Mouse (Mus musculus) R1 (cell line): ENCODE measurements at regions not wholly inside any gene's neighbourhood (a gene's known extent, or its start where the extent isn't known, plus 50 kb on each side); places are given as distances from the start of the nearest gene placed in this dataset.

Experiments used
- DNase-seq: peaks from one replicate; pipeline ENCODE4 v3.0.0-alpha.2; 2018; ENCODE audit warnings: low read depth, low spot score

DNA sequence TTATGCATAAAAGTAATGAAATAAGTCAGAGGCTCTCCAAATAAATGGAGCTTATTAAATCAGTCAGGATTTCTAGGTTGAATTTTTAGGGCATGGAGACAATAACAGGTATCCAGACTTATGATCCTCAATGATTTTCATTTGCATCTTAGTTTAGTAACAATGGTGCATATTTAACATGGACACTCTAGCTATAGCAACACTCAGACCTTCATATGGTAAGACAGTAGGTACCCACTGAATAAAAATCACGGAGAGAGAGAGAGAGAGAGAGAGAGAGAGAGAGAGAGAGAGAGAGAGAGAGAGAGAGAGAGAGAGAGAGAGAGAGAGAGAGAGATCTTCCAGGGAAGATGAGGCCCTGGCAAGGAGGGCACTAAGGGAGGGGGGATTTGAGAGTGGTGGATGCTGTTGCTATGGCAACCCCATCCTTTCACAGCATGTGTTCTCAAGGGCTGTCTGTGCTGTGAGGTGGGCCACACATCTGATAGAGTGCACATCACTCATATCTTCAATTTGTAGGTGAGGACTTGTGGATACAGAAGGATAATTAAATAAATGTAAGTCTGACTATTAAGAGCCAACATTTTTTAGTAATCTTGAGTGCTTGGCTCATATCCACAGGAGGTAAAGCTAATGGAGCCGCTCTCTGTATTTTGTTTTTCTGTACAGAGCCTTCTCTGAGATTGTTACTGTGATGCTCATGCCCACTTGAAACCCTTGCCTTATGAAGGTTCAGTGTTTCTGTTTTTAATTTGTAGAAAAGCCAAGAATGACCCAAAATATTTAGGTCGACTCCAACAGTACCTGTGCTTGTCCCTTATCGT, 227.7 kb downstream of the Otor start:
- no peak for DNase-seq

DNA sequence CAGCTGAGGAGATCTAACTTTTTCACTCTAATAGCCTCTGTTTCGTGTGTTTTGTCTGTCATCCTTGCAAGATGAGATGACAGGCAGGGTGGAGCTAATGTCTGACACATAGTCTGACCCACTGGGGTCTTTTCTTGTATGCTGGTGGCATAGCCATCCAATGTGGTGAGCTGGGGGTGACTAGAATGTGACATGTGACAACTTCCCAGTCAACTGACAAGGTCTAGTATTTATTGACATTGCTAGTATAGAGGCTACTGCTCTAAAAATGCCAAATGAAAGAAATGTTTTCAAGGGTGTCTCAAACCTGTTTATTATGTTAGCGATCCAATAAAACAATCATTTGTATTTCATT, 228.3 kb downstream of the Otor start:
- DNase-seq: no peak

DNA sequence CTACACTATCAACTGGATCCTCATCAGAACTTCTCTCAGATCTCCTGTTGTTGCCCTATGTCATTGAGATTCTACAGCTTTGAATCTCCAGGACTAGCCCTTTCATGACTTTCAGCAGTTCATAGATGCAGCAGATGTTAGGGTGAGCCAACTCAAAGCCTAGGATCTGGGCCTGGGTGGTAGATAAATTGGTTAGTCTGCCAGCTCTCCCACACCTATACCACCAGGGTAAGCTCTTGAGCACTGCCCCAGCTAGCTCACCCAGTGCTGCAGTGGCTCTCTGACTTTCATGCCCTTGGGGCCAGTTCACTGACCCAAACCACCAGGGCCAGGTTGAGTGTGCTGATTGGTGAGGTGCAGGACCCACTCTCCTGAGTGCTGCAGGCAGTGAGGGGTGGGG, 220.5 kb upstream of the Pcsk2 start:
- no peak for DNase-seq

DNA sequence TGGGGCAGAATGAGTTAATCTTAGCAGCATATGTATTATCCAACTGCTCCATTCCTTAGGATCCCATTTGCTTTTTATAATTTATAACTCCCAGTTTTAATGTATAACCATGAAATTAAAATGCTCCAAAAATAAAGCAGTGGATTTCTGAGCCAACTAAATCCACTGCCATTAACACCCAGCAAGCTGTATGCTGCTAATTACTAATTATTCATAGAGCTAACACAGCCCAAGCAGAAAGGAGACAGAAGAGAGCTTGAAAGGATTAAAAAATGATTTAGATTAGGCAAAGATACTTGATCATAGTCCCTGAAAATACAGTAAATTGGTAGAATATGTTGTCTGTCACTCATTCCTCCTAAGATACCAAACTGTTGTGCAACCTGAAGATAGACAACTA, 213.9 kb upstream of the Pcsk2 start:
- DNase-seq: no peak

DNA sequence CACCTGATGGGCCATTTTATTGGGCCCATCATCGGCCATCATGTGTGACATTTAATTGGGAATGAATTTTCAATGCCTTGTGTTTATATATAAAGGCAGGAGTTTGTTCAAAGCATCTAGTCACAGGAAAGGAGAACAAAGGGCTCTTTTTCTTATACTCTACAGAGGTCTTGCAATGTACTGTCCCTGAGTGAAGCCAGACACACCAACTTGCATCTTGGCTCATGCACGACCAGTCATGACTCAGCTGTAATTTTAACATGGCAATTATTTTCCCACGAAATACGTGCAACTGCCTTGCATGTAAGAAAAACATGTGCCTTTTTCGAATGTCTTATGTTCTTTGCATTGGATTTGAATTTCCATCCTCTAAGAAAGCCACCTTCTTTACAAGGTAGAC, 205.6 kb upstream of the Pcsk2 start:
- DNase-seq: no peak

DNA sequence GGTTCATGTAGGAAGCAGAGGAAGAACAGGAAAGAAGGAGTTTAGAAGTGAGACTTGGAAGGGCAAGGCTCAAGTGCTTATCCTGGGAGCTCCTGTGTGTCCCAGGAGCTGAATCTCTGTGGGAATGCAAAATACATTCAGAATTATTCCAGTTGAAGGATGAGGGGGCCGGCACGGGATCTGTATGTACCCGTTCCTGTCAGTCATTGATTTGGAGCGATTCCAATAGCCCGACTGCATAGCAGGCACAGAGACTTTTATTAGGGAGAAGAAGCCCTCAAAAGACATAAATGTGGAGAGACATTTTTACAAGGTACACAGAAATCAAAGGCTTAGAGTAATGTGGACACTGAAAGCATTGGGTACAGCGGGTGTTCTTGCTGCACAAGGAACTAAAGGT, 181.8 kb upstream of the Pcsk2 start:
- DNase-seq: no peak

DNA sequence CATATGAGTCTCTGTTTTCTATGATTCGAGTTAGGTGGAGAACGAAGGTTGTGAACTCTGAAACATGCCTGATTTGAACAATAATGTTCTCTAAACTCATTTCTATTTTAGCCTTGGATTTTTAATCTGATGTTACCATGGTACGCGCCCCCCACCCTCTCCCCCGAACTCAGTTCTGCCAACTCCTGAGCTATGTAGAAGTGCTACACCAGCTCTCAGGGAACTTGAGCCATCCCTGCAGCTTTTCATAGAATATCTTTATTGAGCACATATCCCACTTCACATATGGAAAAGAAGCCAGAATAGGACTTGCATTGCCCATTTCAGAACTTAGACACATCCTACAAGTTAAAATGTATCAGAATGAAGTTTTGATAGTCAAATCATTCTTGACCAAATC, 180.0 kb upstream of the Pcsk2 start:
- DNase-seq: no peak
